Mouse (Mus musculus): ENCODE results near the gene Spon1.

DNA sequence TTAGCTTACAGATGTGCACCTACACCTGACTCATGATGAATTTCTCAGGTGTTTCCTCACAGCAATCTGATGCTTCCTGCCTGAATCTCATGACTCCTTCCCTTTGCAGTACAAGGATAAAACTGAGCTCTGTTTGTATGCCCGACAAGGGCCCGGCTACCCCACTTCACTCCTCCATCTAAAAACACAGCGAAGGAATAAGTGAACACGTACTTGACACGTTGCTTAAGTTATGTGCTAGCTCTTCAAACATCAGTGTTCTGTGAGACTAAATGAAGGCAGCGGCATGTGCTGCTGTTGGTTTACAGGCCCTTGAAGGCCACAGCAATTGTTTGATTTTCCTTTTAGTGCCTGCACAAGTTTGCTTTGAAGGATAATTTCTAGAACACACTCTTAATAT lies 298.2 kb downstream of the Spon1 start:
- TF ChIP-seq E2F4 (IDR thresholded peaks at IDR 0.05; ENCODE audit: insufficient replicate concordance, low read depth, low read length) = no peak
- TF ChIP-seq HCFC1 (IDR thresholded peaks at IDR 0.05; ENCODE audit: low read depth, low read length) = no peak
- TF ChIP-seq NRF1 (IDR thresholded peaks at IDR 0.05; ENCODE audit: low read depth, low read length) = no peak
- no peak for TF ChIP-seq GABPA (IDR thresholded peaks at IDR 0.05; ENCODE audit: insufficient replicate concordance, low read depth, low read length)
- TF ChIP-seq CTCF (conservative IDR thresholded peaks at IDR 0.05 in 1 of 2, IDR thresholded peaks at IDR 0.05 in 1 of 2; ENCODE audit: low read depth in 2 of 2, low read length in 2 of 2) = no peak
- TF ChIP-seq MYC (IDR thresholded peaks at IDR 0.05; ENCODE audit: low read depth, low read length) = no peak
- TF ChIP-seq MAFK (IDR thresholded peaks at IDR 0.05; ENCODE audit: insufficient replicate concordance, low read length) = no peak
- TF ChIP-seq ELF1 (IDR thresholded peaks at IDR 0.05; ENCODE audit: low read depth, low read length) = no peak
- TF ChIP-seq SIN3A (IDR thresholded peaks at IDR 0.05; ENCODE audit: low read length) = no peak
